Mouse (Mus musculus) liver, embryonic 11.5 days (tissue): ENCODE results near the gene Zcchc2. TPM values are rescaled to one million over a fixed set of nuclear protein-coding genes. Genes with fewer than 3 reads are reported as not detected.

Experiments
- ATAC-seq: fragments of 200-750 bp; cut with Nextera tagmentation; replicated peaks from 2 replicates; pipeline ENCODE4 v1.8.0; 2017; ENCODE audit warnings: moderate number of reproducible peaks, mild to moderate bottlenecking, moderate TSS enrichment, moderate library complexity; ENCODE audit not compliant: low FRiP score
- DNase-seq: peaks from one replicate; pipeline ENCODE4 v3.0.0-alpha.2; 2017; ENCODE audit warnings: low spot score
- H3K27ac ChIP-seq: fragments of 300-500 bp; sonication (generic); 2 replicates; pipeline ENCODE4 v1.5.1; 2014; ENCODE audit warnings: mild to moderate bottlenecking, low read depth, low read length, control low read depth
- H3K27me3 ChIP-seq: fragments of 300-500 bp; sonication (generic); replicated peaks from 2 replicates; pipeline ENCODE4 v1.6.1; 2014; ENCODE audit warnings: low read length, mixed read lengths; ENCODE audit not compliant: control insufficient read depth, insufficient read depth
- H3K36me3 ChIP-seq: fragments of 300-500 bp; sonication (generic); 2 replicates; pipeline ENCODE4 v1.6.1; 2014; ENCODE audit warnings: mild to moderate bottlenecking, low read length, moderate library complexity, mixed read lengths; ENCODE audit not compliant: control insufficient read depth, insufficient read depth
- H3K4me1 ChIP-seq: fragments of 300-500 bp; sonication (generic); replicated peaks from 2 replicates; pipeline ENCODE4 v1.6.1; 2014; ENCODE audit warnings: low read length, mixed read lengths; ENCODE audit not compliant: control insufficient read depth, insufficient read depth
- H3K4me2 ChIP-seq: fragments of 300-500 bp; sonication (generic); 2 replicates; pipeline ENCODE4 v1.6.1; 2014; ENCODE audit warnings: mild to moderate bottlenecking, control low read depth, moderate library complexity
- H3K4me3 ChIP-seq: fragments of 300-500 bp; sonication (generic); 2 replicates; pipeline ENCODE4 v1.5.1; 2014; ENCODE audit warnings: low read depth, low read length, control low read depth
- H3K9ac ChIP-seq: fragments of 300-500 bp; sonication (generic); 2 replicates; pipeline ENCODE4 v1.6.1; 2014; ENCODE audit warnings: low read depth, low read length, control low read depth
- H3K9me3 ChIP-seq: fragments of 300-500 bp; sonication (generic); 2 replicates; pipeline ENCODE4 v1.6.1; 2016; ENCODE audit warnings: low read length, inconsistent platforms, mixed read lengths; ENCODE audit not compliant: control insufficient read depth
- WGBS: fragments of 180-500 bp; shearing (Covaris S2); extraction: QIAGEN DNeasy Blood & Tissue Kit; methylation state at CpG from one replicate; pipeline ENCODE4 v1.1.7; 2014; 5-methylcytosine and 5-hydroxymethylcytosine counted together
- polyA plus RNA-seq: library from polyadenylated mRNA; unstranded; fragments of >200 nt; fragmentation: Nextera tagmentation; extraction: Ambion mirVana; gene quantifications from 2 replicates; pipeline ENCODE4 v1.2.1, GENCODE M21; 2014

Gene Zcchc2
- polyA plus RNA-seq, 1 experiment from 2014 or later: 3.4 TPM

- H3K9ac ChIP-seq: no peak overlapping the region
- WGBS: 70% methylated on average over 4 of the region's 4 CpGs
- no peak overlapping the region for H3K27ac ChIP-seq
- no peaks in the 10 kb centered on the region for H3K27me3 ChIP-seq
- ATAC-seq (no peak), DNase-seq (peak; percentile 15)
- H3K36me3 ChIP-seq: no peaks in the 10 kb centered on the region
- no peaks in the 10 kb centered on the region for H3K9me3 ChIP-seq
- no peak overlapping the region for H3K4me3 ChIP-seq
- H3K4me2 ChIP-seq: no peak overlapping the region
- H3K4me1 ChIP-seq: no peaks in the 10 kb centered on the region
Measured at GRCm38 (mm10) chr1:106059516-106060277, 69.5 kb downstream of the Zcchc2 start.

- no peaks in the 10 kb centered on the region for H3K9me3 ChIP-seq
- no peaks in the 10 kb centered on the region for H3K36me3 ChIP-seq
- no peak overlapping the region for H3K4me2 ChIP-seq
- peak; percentile 6 for DNase-seq
- 85% methylated on average over 4 of the region's 4 CpGs for WGBS
- H3K9ac ChIP-seq: no peak overlapping the region
- H3K4me1 ChIP-seq: no peaks in the 10 kb centered on the region
- no peak overlapping the region for H3K27ac ChIP-seq
- H3K4me3 ChIP-seq: no peak overlapping the region
- no peaks in the 10 kb centered on the region for H3K27me3 ChIP-seq
- no peak for ATAC-seq
Measured at GRCm38 (mm10) chr1:106061185-106061910, 71.1 kb downstream of the Zcchc2 start.

GRCm38 (mm10) chr1:106062891-106063590, 72.8 kb downstream of the Zcchc2 start:
- ATAC-seq: no peak
- Histone ChIP-seq H3K4me2 (no peak overlapping the region), H3K4me3 (no peak overlapping the region), H3K9ac (no peak overlapping the region), H3K4me1 (no peaks in the 10 kb centered on the region), H3K36me3 (no peaks in the 10 kb centered on the region), H3K27me3 (no peaks in the 10 kb centered on the region), H3K27ac (no peak overlapping the region), H3K9me3 (no peaks in the 10 kb centered on the region)
- peak; percentile 17 for DNase-seq
- 83% methylated on average over 9 of the region's 9 CpGs for WGBS

- Histone ChIP-seq H3K4me2 (no peak overlapping the region), H3K9ac (no peak overlapping the region), H3K27ac (no peak overlapping the region), H3K27me3 (no peaks in the 10 kb centered on the region), H3K36me3 (no peaks in the 10 kb centered on the region), H3K9me3 (no peaks in the 10 kb centered on the region), H3K4me3 (no peak overlapping the region), H3K4me1 (no peaks in the 10 kb centered on the region)
- DNase-seq (peak; percentile 4), ATAC-seq (no peak)
- WGBS: 74% methylated on average over 4 of the region's 4 CpGs
Measured at GRCm38 (mm10) chr1:106063591-106064170, 73.5 kb downstream of the Zcchc2 start.

- ATAC-seq (no peak), DNase-seq (no peak)
- no peaks in the 10 kb centered on the region for H3K36me3 ChIP-seq
- H3K4me2 ChIP-seq: no peak overlapping the region
- H3K27me3 ChIP-seq: no peaks in the 10 kb centered on the region
- no peaks in the 10 kb centered on the region for H3K9me3 ChIP-seq
- WGBS: 54% methylated on average over 3 of the region's 3 CpGs
- H3K27ac ChIP-seq: no peak overlapping the region
- no peak overlapping the region for H3K4me3 ChIP-seq
- no peak overlapping the region for H3K9ac ChIP-seq
- H3K4me1 ChIP-seq: no peaks in the 10 kb centered on the region
Measured at GRCm38 (mm10) chr1:106064291-106064690, 74.1 kb downstream of the Zcchc2 start.

GRCm38 (mm10) chr1:106064711-106065110, 74.5 kb downstream of the Zcchc2 start:
- WGBS: 88% methylated on average over 2 of the region's 2 CpGs
- Histone ChIP-seq H3K4me2 (no peak overlapping the region), H3K27ac (no peak overlapping the region), H3K4me1 (no peaks in the 10 kb centered on the region), H3K27me3 (no peaks in the 10 kb centered on the region), H3K36me3 (no peaks in the 10 kb centered on the region), H3K4me3 (no peak overlapping the region), H3K9me3 (no peaks in the 10 kb centered on the region), H3K9ac (no peak overlapping the region)
- no peak for ATAC-seq
- DNase-seq: no peak

- ATAC-seq: no peak
- H3K4me1 ChIP-seq: no peaks in the 10 kb centered on the region
- 42% methylated on average over 7 of the region's 7 CpGs for WGBS
- no peak overlapping the region for H3K4me2 ChIP-seq
- H3K9me3 ChIP-seq: no peaks in the 10 kb centered on the region
- H3K27me3 ChIP-seq: no peaks in the 10 kb centered on the region
- no peaks in the 10 kb centered on the region for H3K36me3 ChIP-seq
- H3K27ac ChIP-seq: no peak overlapping the region
- H3K4me3 ChIP-seq: no peak overlapping the region
- H3K9ac ChIP-seq: no peak overlapping the region
- DNase-seq: no peak
Measured at GRCm38 (mm10) chr1:106065679-106066078, 75.5 kb downstream of the Zcchc2 start.

GRCm38 (mm10) chr1:106067306-106067705, 77.1 kb downstream of the Zcchc2 start:
- no peak for DNase-seq
- 69% methylated on average over 6 of the region's 6 CpGs for WGBS
- H3K9me3 ChIP-seq: no peaks in the 10 kb centered on the region

More at GRCm38 (mm10) chr1:106067306-106067705, 77.1 kb downstream of the Zcchc2 start:
- 0 out of 2 replicates have a peak, but pooled peaks cover 2% of the 10 kb centered on the region for H3K4me1 ChIP-seq
- no peak overlapping the region for H3K9ac ChIP-seq
- H3K36me3 ChIP-seq: no peaks in the 10 kb centered on the region
- no peak for ATAC-seq
- no peak overlapping the region for H3K27ac ChIP-seq
- H3K4me3 ChIP-seq: no peak overlapping the region
- H3K4me2 ChIP-seq: no peak overlapping the region
- H3K27me3 ChIP-seq: no peaks in the 10 kb centered on the region
